Mouse (Mus musculus): ENCODE results near the gene Rbm26. TPM values are rescaled to one million over a fixed set of nuclear protein-coding genes. Genes with fewer than 3 reads are reported as not detected.
A peak's percentile ranks its signal among the peaks of the same experiment; 100 is the strongest.

Rbm26 gene
- polyA plus RNA-seq (2015; fragmentation: Nextera tagmentation; extraction: Ambion mirVana) = 24.5 and 30.0 TPM in 2 replicates

GRCm38 (mm10) chr14:105177238-105177693 lies at the start of gene Rbm26:
Gene Rbm26, minus strand, starts transcription at chr14:105177327.
- peak; percentile 95 for ATAC-seq (ENCODE audit: insufficient number of reproducible peaks, low FRiP score, low TSS enrichment, low read depth)
- Histone ChIP-seq H3K27me3 (no peaks in the 10 kb centered on the region), H3K4me1 (peaks cover 15% of the 10 kb centered on the region), H3K9me3 (no peaks in the 10 kb centered on the region), H3K4me3 (peak within 1 kb of the TSS; percentile 96), H3K4me2 (peak within 1 kb of the TSS; percentile 63), H3K27ac (peak within 1 kb of the TSS; percentile 96), H3K36me3 (no peaks in the 10 kb centered on the region), H3K9ac (peak within 1 kb of the TSS; percentile 99)
- under 1% methylated on average over 28 of the region's 28 CpGs for WGBS

GRCm38 (mm10) chr14:105225790-105226189 lies 48.7 kb upstream of the Rbm26 start:
- H3K27ac ChIP-seq = no peak overlapping the region
- H3K4me1 ChIP-seq = no peaks in the 10 kb centered on the region
- H3K9ac ChIP-seq = no peak overlapping the region
- H3K4me3 ChIP-seq = no peak overlapping the region
- ATAC-seq (ENCODE audit: insufficient number of reproducible peaks, low FRiP score, low TSS enrichment, low read depth) = no peak
- no peaks in the 10 kb centered on the region for H3K9me3 ChIP-seq
- WGBS = 88% methylated on average over 4 of the region's 4 CpGs
- no peaks in the 10 kb centered on the region for H3K36me3 ChIP-seq
- no peaks in the 10 kb centered on the region for H3K27me3 ChIP-seq
- H3K4me2 ChIP-seq = no peak overlapping the region

GRCm38 (mm10) chr14:105222240-105222639 lies 45.1 kb upstream of the Rbm26 start:
- WGBS = 78% methylated on average over 4 of the region's 4 CpGs
- Histone ChIP-seq H3K4me2 (no peak overlapping the region), H3K4me1 (no peaks in the 10 kb centered on the region), H3K4me3 (no peak overlapping the region), H3K36me3 (no peaks in the 10 kb centered on the region), H3K27ac (no peak overlapping the region), H3K9me3 (no peaks in the 10 kb centered on the region), H3K27me3 (no peaks in the 10 kb centered on the region), H3K9ac (no peak overlapping the region)
- ATAC-seq (ENCODE audit: insufficient number of reproducible peaks, low FRiP score, low TSS enrichment, low read depth) = no peak

GRCm38 (mm10) chr14:105219525-105220376 lies 42.6 kb upstream of the Rbm26 start:
- Histone ChIP-seq H3K9ac (no peak overlapping the region), H3K9me3 (no peaks in the 10 kb centered on the region), H3K36me3 (no peaks in the 10 kb centered on the region), H3K27ac (no peak overlapping the region), H3K27me3 (no peaks in the 10 kb centered on the region), H3K4me3 (no peak overlapping the region), H3K4me1 (no peaks in the 10 kb centered on the region), H3K4me2 (no peak overlapping the region)
- 66% methylated on average over 9 of the region's 9 CpGs for WGBS
- ATAC-seq (ENCODE audit: insufficient number of reproducible peaks, low FRiP score, low TSS enrichment, low read depth) = no peak

GRCm38 (mm10) chr14:105198401-105198800 lies 21.3 kb upstream of the Rbm26 start:
- no peak for ATAC-seq (ENCODE audit: insufficient number of reproducible peaks, low FRiP score, low TSS enrichment, low read depth)

GRCm38 (mm10) chr14:105194682-105195081 lies 17.6 kb upstream of the Rbm26 start:
- Histone ChIP-seq H3K27me3 (no peaks in the 10 kb centered on the region), H3K4me2 (no peak overlapping the region), H3K27ac (no peak overlapping the region), H3K9ac (no peak overlapping the region), H3K36me3 (no peaks in the 10 kb centered on the region), H3K4me3 (no peak overlapping the region), H3K9me3 (no peaks in the 10 kb centered on the region), H3K4me1 (no peaks in the 10 kb centered on the region)
- 48% methylated on average over 4 of the region's 4 CpGs for WGBS
- no peak for ATAC-seq (ENCODE audit: insufficient number of reproducible peaks, low FRiP score, low TSS enrichment, low read depth)

More at GRCm38 (mm10) chr14:105198401-105198800, 21.3 kb upstream of the Rbm26 start:
- WGBS = 61% methylated on average over 5 of the region's 5 CpGs
- Histone ChIP-seq H3K4me1 (no peaks in the 10 kb centered on the region), H3K36me3 (no peaks in the 10 kb centered on the region), H3K9ac (no peak overlapping the region), H3K4me3 (no peak overlapping the region), H3K27ac (no peak overlapping the region), H3K4me2 (no peak overlapping the region), H3K9me3 (no peaks in the 10 kb centered on the region), H3K27me3 (no peaks in the 10 kb centered on the region)

- Histone ChIP-seq H3K27me3 (no peaks in the 10 kb centered on the region), H3K4me2 (no peak overlapping the region), H3K4me1 (no peaks in the 10 kb centered on the region), H3K9me3 (no peaks in the 10 kb centered on the region), H3K27ac (no peak overlapping the region), H3K4me3 (no peak overlapping the region), H3K9ac (no peak overlapping the region), H3K36me3 (no peaks in the 10 kb centered on the region)
- 46% methylated on average over 3 of the region's 3 CpGs for WGBS
- no peak for ATAC-seq (ENCODE audit: insufficient number of reproducible peaks, low FRiP score, low TSS enrichment, low read depth)
These were observed 7.7 kb upstream of the Rbm26 start for GRCm38 (mm10) chr14:105184866-105185265.

- ATAC-seq (ENCODE audit: insufficient number of reproducible peaks, low FRiP score, low TSS enrichment, low read depth) = no peak
- no peak overlapping the region for H3K27ac ChIP-seq
- no peaks in the 10 kb centered on the region for H3K9me3 ChIP-seq
- no peak overlapping the region for H3K4me3 ChIP-seq
- H3K9ac ChIP-seq = no peak overlapping the region
- WGBS = 70% methylated on average over 3 of the region's 3 CpGs
- no peaks in the 10 kb centered on the region for H3K36me3 ChIP-seq
- H3K4me2 ChIP-seq = no peak overlapping the region
- H3K27me3 ChIP-seq = no peaks in the 10 kb centered on the region
- H3K4me1 ChIP-seq = no peaks in the 10 kb centered on the region
These were observed 5.7 kb upstream of the Rbm26 start for GRCm38 (mm10) chr14:105182786-105183185.

GRCm38 (mm10) chr14:105179733-105180132 lies 2.6 kb upstream of the Rbm26 start:
- no peak overlapping the region for H3K27ac ChIP-seq
- no peak overlapping the region for H3K4me3 ChIP-seq
- H3K4me2 ChIP-seq = no peak overlapping the region
- no peaks in the 10 kb centered on the region for H3K9me3 ChIP-seq
- no peaks in the 10 kb centered on the region for H3K27me3 ChIP-seq
- peaks cover 10% of the 10 kb centered on the region for H3K4me1 ChIP-seq
- ATAC-seq (ENCODE audit: insufficient number of reproducible peaks, low FRiP score, low TSS enrichment, low read depth) = no peak
- WGBS = 91% methylated on average over 3 of the region's 3 CpGs
- no peak overlapping the region for H3K9ac ChIP-seq
- no peaks in the 10 kb centered on the region for H3K36me3 ChIP-seq

- Histone ChIP-seq H3K4me2 (no peak overlapping the region), H3K27ac (no peak overlapping the region), H3K27me3 (no peaks in the 10 kb centered on the region), H3K36me3 (no peaks in the 10 kb centered on the region), H3K4me3 (no peak overlapping the region), H3K9me3 (no peaks in the 10 kb centered on the region), H3K9ac (no peak overlapping the region), H3K4me1 (peaks cover 13% of the 10 kb centered on the region)
- no peak for ATAC-seq (ENCODE audit: insufficient number of reproducible peaks, low FRiP score, low TSS enrichment, low read depth)
- 59% methylated on average over 7 of the region's 7 CpGs for WGBS
These were observed 1.9 kb upstream of the Rbm26 start for GRCm38 (mm10) chr14:105178996-105179395.

GRCm38 (mm10) chr14:105176381-105177168 lies 552 bp downstream of the Rbm26 start:
- H3K27me3 ChIP-seq = no peaks in the 10 kb centered on the region
- H3K9ac ChIP-seq = peak overlapping the region; percentile 99
- WGBS = under 1% methylated on average over 71 of the region's 74 CpGs
- H3K27ac ChIP-seq = peak overlapping the region; percentile 96
- peak overlapping the region; percentile 96 for H3K4me3 ChIP-seq
- H3K9me3 ChIP-seq = no peaks in the 10 kb centered on the region
- H3K4me2 ChIP-seq = peak overlapping the region; percentile 63
- peaks cover 15% of the 10 kb centered on the region for H3K4me1 ChIP-seq
- peak; percentile 81 for ATAC-seq (ENCODE audit: insufficient number of reproducible peaks, low FRiP score, low TSS enrichment, low read depth)
- H3K36me3 ChIP-seq = no peaks in the 10 kb centered on the region

GRCm38 (mm10) chr14:105167181-105167580 lies 9.9 kb downstream of the Rbm26 start:
- 95% methylated on average over 1 of the region's 1 CpGs for WGBS
- H3K4me3 ChIP-seq = no peak overlapping the region
- no peaks in the 10 kb centered on the region for H3K9me3 ChIP-seq

More at GRCm38 (mm10) chr14:105167181-105167580, 9.9 kb downstream of the Rbm26 start:
- no peak overlapping the region for H3K9ac ChIP-seq
- H3K4me1 ChIP-seq = no peaks in the 10 kb centered on the region; the same call in 1 of the 2 replicates
- no peaks in the 10 kb centered on the region for H3K27me3 ChIP-seq
- H3K4me2 ChIP-seq = no peak overlapping the region
- ATAC-seq (ENCODE audit: insufficient number of reproducible peaks, low FRiP score, low TSS enrichment, low read depth) = no peak
- H3K27ac ChIP-seq = no peak overlapping the region
- no peaks in the 10 kb centered on the region for H3K36me3 ChIP-seq

Measured in limb, embryonic 15.5 days (tissue).